Mouse (Mus musculus): Measurements from ENCODE around the gene Pcgf2. TPM values are rescaled to one million over a fixed set of nuclear protein-coding genes. Genes with fewer than 3 reads are reported as not detected.
"Not testable (repeated sequence)": the region's sequence is repeated elsewhere in the genome, so short reads cannot be mapped to it uniquely, and the experiment has no call there.

The Pcgf2 gene
- total RNA-seq, 1 experiment from 2014 or later = 36.1 TPM

DNA sequence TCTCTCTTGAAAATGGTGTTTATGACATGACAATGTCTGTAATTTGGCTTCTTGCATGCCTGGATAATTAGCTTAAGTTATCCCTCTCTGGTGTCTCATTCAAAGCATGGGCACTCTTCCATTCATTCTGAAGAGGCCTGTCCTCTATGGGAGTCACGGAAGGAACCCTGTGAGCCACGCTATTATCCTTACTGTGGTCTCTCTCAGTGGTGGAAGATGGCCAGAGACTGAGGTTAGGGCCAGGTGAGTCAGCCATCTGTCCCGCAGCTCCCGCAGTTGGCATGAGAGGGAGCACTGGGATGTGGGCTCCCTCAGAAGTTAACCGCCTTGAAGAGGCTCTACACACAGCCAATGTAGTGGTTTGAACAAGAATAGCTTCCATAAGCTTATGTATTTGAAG lies 50.0 kb downstream of the Pcgf2 start:
- no peak for DNase-seq

- not testable (repeated sequence) for DNase-seq
Observed at GRCm38 (mm10) chr11:97648541-97648940, 51.8 kb downstream of the Pcgf2 start.

DNA sequence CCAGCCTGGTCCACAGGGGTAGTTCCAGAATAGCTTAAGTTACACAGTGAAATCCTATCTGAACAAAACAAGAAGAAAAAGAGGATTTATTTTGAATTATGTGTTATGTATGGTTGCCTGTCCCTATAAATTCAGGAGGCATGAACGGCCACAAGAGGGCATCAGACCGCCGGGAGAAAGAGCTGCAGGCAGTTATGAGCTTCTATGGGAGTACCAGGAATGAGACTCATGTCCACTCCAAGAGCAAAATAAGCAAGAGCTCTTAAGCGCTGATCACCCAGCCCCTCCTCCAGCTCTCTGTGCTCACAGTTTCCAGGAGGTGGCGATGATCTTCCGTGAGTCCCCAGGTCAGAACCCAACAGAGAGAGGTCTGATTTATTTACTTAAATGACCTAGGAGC lies 55.5 kb downstream of the Pcgf2 start:
- DNase-seq = peak; percentile 76

GRCm38 (mm10) chr11:97643380-97644055 lies 56.8 kb downstream of the Pcgf2 start:
- DNase-seq = no peak

DNA sequence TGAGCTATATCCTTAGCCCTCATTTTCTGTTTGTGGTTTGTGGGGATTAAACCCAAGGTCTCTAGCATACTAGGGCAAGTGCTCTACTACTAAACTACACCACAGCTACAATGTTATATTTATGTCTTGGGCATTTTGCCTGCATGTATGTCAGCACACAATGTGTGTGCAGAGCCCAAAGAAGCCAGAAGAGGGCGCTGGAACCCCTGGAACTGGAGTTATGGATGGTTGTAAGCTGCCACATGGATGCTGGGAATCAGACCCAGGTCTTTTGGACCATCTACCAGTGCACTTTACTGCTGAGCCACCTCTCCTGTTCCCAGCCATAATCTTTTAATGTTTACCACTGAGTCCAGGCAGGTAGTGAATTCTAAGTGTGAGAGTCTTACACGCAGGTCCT lies 57.6 kb downstream of the Pcgf2 start:
- DNase-seq = no peak

DNA sequence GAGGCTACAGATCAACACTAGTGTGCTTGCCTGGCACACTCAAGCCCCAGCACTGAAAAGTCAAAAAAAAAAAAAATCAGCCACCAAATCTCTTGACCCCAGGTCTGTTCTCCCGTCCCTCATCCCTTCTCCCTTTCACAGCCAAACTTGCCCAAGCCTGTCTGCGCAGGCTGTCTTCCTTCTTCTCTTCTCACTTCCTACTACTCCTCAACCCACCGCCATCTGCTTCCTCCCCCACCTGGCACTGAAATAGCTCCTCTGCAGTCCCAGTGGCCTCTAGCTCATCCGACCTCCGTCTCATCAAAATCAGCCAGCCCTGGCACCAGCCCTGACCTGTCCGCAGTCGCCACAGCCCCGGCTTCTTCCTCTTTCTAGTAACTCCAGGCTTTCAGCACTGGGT lies 58.6 kb downstream of the Pcgf2 start:
- no peak for DNase-seq

Small RNA genes within 50 kb of the gene (microRNA-seq; reads per million reads assigned to microRNA genes)
- gene Gm24158 (0 reads per million in 2 experiments), gene Mir6927 (0 to 1.0 reads per million in 2 experiments), gene Mir8102 (0 reads per million in 2 experiments)

Other genes with a start within 250 kb of the Pcgf2 start
- not detected in 2 replicates for gene 4933428G20Rik, start 200.2 kb downstream of the Pcgf2 start, total RNA-seq (2021)
- 9.8 and 9.9 TPM in 2 replicates for gene Srcin1, start 124.3 kb downstream of the Pcgf2 start, total RNA-seq (2021)
- gene Epop, start 70.8 kb downstream of the Pcgf2 start, total RNA-seq (2021) = 6.2 and 7.8 TPM in 2 replicates
- gene Mllt6, start 37.1 kb downstream of the Pcgf2 start, total RNA-seq (2021) = 49.4 and 53.6 TPM in 2 replicates
- 164 and 166 TPM in 2 replicates for gene Cisd3, start 14.7 kb downstream of the Pcgf2 start, total RNA-seq (2021)
- gene Psmb3, start 2.9 kb upstream of the Pcgf2 start, total RNA-seq (2021) = 216 and 226 TPM in 2 replicates
- gene Pip4k2b, start 44.2 kb upstream of the Pcgf2 start, total RNA-seq (2021) = 28.7 and 30.7 TPM in 2 replicates
- 19.5 and 22.6 TPM in 2 replicates for gene Cwc25, start 66.1 kb upstream of the Pcgf2 start, total RNA-seq (2021)
- not detected in 2 replicates for gene 1700001P01Rik, start 75.4 kb upstream of the Pcgf2 start, total RNA-seq (2021)
- gene Rpl23, start 81.9 kb upstream of the Pcgf2 start, total RNA-seq (2021) = 741 and 851 TPM in 2 replicates
- gene Lasp1, start 98.5 kb upstream of the Pcgf2 start, total RNA-seq (2021) = 103 and 142 TPM in 2 replicates
- 5.1 and 5.5 TPM in 2 replicates for gene B230217C12Rik, start 140.3 kb upstream of the Pcgf2 start, total RNA-seq (2021)
- 1.2 TPM in 1 of 2 replicates, not detected in the other for gene Fbxo47, start 183.7 kb upstream of the Pcgf2 start, total RNA-seq (2021)